Mouse (Mus musculus) bone marrow, adult 2 months (tissue): ENCODE results near the gene Bmp4. TPM values are rescaled to one million over a fixed set of nuclear protein-coding genes. Genes with fewer than 3 reads are reported as not detected.

ENCODE experiments used
- H3K27ac ChIP-seq: fragments of 200-500 bp; 2 replicates; pipeline ENCODE4 v1.5.1; 2012; ENCODE audit warnings: low read depth, mild to moderate bottlenecking, control low read depth, inconsistent platforms, low read length; ENCODE audit not compliant: control insufficient read depth, poor library complexity, insufficient read depth
- H3K4me1 ChIP-seq: fragments of 200-500 bp; 2 replicates; pipeline ENCODE4 v1.6.1; 2011; ENCODE audit warnings: low read length; ENCODE audit not compliant: control insufficient read depth, insufficient read depth
- H3K4me3 ChIP-seq: fragments of 200-500 bp; replicated peaks from 2 replicates; pipeline ENCODE3; 2011; ENCODE audit warnings: mild to moderate bottlenecking, low read depth, low read length, control low read depth; ENCODE audit not compliant: control insufficient read depth
- CTCF ChIP-seq: fragments of 200-500 bp; IDR thresholded peaks from 2 replicates; pipeline ENCODE4 v1.5.1; 2011; ENCODE audit warnings: low read length, control low read depth; ENCODE audit not compliant: control insufficient read depth, insufficient read depth
- POLR2A ChIP-seq: fragments of 200-500 bp; IDR thresholded peaks from 2 replicates; pipeline ENCODE4 v1.6.1; 2011; ENCODE audit warnings: low read depth, mild to moderate bottlenecking, control low read depth, low read length, borderline replicate concordance; ENCODE audit not compliant: control insufficient read depth
- WGBS: fragments of 180-500 bp; shearing (Covaris S2); methylation state at CpG from one replicate; pipeline ENCODE4 v1.1.7; 2018; 5-methylcytosine and 5-hydroxymethylcytosine counted together
- polyA plus RNA-seq: library from polyadenylated mRNA; stranded (reverse); fragments of >200 nt; gene quantifications from 2 replicates; pipeline ENCODE4 v1.2.4, GENCODE M21; 2011; ENCODE audit warnings: low replicate concordance; ENCODE audit not compliant: missing spikeins, insufficient read depth, insufficient read length

Gene Bmp4
- polyA plus RNA-seq, 1 experiment, result 4.6 TPM

DNA sequence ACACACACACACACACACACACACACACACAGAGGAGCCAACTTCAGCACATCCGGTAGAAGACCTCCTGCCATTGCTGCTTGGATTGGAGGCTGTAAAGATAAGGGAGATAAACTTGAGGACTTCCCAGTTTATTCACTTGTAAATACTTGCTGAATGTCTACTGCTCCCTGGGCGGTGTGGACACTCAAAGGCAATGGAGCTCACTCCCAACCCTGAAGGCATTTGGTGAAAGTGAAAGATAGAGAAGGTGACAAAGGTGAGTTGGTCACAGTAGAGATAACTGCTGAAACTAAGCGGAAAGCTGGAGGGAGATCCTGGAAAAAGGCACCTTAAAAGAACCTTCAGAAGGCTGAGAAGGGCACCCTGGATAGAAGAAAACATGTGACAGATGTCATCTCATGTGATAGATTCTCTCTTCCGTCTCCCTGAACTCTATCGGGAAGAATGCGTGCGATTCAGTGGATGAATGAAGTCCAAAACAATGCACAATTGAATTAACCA, 22.1 kb upstream of the Bmp4 start:
- TF ChIP-seq CTCF, result no peak
- TF ChIP-seq POLR2A, result no peak
- no peak overlapping the region for H3K4me3 ChIP-seq
- WGBS, result 83% methylated on average over 7 of the region's 7 CpGs
- H3K4me1 ChIP-seq, result no peaks in the 10 kb centered on the region; the same call in 1 of the 2 replicates
- no peak overlapping the region for H3K27ac ChIP-seq

DNA sequence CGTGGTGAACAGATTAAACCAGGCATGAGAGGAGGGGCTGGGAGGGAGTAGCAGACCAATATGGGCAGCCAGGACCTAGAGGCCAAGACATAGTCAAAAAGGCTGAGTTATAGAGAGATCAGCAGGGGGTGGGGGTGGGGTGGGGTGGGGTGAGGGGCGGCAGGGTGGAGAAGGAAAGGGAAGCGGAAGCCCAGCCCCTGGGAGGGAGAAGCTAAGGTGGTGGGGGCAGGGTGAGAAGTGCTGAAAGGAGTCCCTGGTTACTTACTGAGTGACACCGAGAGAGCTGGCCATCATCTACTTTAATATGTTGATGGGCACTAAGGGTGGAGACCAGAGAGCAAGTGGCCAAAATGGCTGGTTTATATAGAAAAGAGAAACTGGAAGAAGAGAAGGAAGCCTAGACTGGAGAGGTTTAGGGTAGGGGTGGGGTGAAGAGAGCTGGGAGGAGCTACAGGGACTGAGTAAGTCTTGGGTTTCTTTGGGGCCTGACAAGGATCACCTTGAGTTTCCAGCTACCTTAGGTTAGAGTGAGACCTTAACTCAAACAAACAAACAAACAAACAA, 20.2 kb upstream of the Bmp4 start:
- no peak overlapping the region for H3K4me3 ChIP-seq
- no peak overlapping the region for H3K27ac ChIP-seq
- no peaks in the 10 kb centered on the region; the same call in 1 of the 2 replicates for H3K4me1 ChIP-seq
- TF ChIP-seq POLR2A, result no peak
- 53% methylated on average over 4 of the region's 4 CpGs for WGBS

DNA sequence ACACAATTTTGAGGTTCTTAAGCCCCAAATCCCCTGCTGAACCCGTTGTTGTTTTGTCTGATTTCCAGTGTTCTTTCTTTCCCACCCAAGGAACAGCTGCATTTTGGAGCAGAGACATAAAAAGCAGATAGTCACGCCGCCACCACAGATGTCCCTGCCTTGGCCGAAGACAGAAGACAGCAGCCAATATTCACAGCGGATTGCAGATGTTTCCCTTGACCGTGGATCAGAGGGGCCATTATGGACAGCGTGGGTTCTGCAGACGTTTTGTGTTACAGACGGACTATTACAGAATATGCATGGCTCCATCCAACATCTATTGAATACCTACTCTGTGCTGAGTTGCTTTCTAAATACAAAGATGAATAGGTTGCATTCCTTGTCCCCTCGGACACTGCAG, 18.5 kb upstream of the Bmp4 start:
- H3K4me3 ChIP-seq, result no peak overlapping the region
- TF ChIP-seq CTCF (no peak), POLR2A (no peak)
- WGBS, result 84% methylated on average over 10 of the region's 10 CpGs

DNA sequence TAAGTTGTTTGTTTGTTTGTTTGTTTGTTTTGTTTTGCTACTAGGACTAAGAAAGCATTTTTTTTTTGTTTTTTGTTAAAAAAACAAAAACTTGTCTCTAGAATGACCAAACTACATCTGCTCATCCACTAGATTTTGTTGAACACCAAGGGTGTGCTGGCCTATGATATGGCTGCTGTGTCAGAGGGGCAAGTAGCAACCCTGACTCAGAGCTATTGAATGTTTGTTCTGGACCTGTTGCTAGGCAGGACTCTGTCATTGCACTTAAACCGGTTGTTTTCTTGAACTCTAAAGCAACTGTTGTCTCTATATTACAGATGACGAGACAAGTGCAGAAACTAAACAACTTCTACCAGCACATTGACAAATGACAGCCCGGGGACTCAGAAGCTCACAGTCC, 17.9 kb upstream of the Bmp4 start:
- Histone ChIP-seq H3K4me3 (no peak overlapping the region), H3K4me1 (no peaks in the 10 kb centered on the region; the same call in 1 of the 2 replicates), H3K27ac (no peak overlapping the region)
- 81% methylated on average over 3 of the region's 3 CpGs for WGBS
- no peak for TF ChIP-seq POLR2A
- TF ChIP-seq CTCF, result no peak

More for the DNA sequence above, 18.5 kb upstream of the Bmp4 start:
- H3K4me1 ChIP-seq, result no peaks in the 10 kb centered on the region; the same call in 1 of the 2 replicates
- H3K27ac ChIP-seq, result no peak overlapping the region

GRCm38 (mm10) chr14:46399925-46400324, 9.5 kb upstream of the Bmp4 start:
- WGBS, result 68% methylated on average over 2 of the region's 2 CpGs
- H3K4me3 ChIP-seq, result no peak overlapping the region
- no peak overlapping the region for H3K27ac ChIP-seq
- no peak for TF ChIP-seq CTCF
- TF ChIP-seq POLR2A, result no peak
- no peaks in the 10 kb centered on the region; the same call in 1 of the 2 replicates for H3K4me1 ChIP-seq

DNA sequence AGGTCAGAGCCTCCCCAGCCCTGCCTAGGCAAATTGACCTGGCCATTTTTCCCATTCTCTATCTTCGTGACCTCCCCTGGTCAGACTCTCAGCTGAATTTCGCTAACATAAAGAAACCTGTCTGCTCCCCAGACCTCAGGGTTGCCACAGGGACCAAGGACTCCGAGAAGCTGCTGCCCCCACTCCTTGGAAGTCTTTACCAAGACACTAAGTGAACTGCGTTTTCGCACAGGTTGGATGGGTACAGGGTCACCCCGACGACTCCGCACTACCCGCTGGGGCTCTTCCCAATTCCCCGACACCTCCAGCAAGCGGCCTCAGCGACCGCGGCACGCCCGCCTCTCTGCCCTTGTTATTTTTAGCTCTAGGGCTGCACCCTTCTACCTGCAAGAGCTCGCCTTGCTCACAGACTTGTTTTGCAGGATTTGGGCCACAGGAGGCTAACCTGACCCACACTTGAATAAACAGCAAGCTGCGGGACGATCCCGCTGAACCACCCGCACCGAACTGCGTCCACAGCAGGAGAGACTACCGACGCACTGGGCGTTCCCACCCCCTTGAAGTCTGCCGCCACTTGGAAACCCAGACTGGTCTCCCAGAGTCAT, 7.7 kb upstream of the Bmp4 start:
- WGBS, result 7% methylated on average over 27 of the region's 27 CpGs

DNA sequence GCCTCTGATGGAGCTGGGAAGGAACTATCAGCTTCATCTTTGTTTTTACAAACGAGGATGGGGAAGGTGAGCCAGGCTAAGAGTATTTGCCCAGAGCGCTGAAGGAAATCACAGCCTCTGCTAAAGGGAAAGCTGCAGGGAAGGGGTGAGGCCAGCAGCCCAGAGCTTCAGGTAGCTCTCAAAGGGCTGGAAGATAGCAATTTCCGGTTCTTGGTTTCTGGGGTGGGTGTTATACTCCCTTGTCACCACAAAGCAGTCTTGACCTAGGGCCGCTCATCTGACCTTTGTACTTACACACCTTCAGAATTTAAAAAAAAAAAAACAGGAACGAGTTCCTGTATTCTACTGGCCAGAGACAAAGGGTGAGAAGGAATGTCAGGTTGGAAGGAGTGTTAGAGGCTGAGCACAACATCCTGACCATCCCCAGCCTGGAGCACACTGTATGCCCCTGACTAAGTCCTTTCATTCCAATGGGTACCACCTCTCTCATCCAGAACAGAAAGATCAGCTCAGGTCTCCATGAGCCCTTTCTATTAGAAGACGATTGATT, 1.2 kb upstream of the Bmp4 start:
- no peak for TF ChIP-seq CTCF
- no peak for TF ChIP-seq POLR2A
- no peak overlapping the region for H3K27ac ChIP-seq
- no peaks in the 10 kb centered on the region for H3K4me1 ChIP-seq
- 51% methylated on average over 6 of the region's 6 CpGs for WGBS
- no peak overlapping the region for H3K4me3 ChIP-seq

More for the DNA sequence above, 7.7 kb upstream of the Bmp4 start:
- Histone ChIP-seq H3K4me3 (no peak overlapping the region), H3K27ac (no peak overlapping the region), H3K4me1 (no peaks in the 10 kb centered on the region)
- TF ChIP-seq POLR2A (no peak), CTCF (no peak)

DNA sequence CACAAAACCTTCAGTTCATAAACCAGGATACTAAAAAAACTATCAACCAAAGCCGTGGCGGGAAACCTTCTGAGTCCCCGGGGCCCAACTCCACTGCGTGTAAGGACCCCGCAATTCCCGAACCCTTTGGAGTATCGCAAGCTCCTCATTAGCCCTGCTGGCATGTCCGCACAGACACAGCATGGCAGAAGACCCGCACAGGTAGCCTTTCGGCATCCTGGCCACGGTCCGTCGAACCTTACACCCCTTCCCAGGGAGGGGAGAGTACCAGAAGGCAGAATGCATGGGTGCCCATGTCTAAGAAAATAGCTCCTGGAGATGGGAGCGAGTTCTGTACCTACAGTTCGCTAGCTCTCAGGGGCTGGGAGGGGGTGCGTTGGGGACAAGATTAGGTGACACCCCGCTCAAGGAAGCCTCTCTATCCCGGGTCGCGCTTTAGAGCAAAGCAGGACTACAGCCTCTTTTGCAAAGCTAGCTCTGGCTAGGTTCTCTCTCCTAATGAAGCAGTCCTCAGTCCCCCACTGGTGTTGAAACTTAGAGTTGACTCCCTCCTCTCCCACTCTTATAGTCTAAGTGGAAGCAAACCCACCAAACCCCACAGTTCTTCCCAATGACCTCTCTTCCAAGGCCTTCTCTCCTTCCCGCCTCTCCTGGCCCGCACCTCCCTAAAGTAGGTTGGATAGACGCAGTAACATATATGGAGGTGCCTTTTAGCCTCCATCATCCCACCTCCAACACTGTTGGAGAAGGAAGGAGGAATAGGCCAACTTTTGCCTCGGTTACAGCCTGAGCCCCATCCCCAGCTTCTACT, 826 bp downstream of the Bmp4 start:
- H3K4me3 ChIP-seq, result no peak overlapping the region
- no peak overlapping the region for H3K27ac ChIP-seq
- no peak for TF ChIP-seq CTCF
- TF ChIP-seq POLR2A, result no peak
- H3K4me1 ChIP-seq, result no peaks in the 10 kb centered on the region
- 13% methylated on average over 24 of the region's 24 CpGs for WGBS
